Mouse (Mus musculus): ENCODE measurements around the gene Olfr92. TPM values are rescaled to one million over a fixed set of nuclear protein-coding genes. Genes with fewer than 3 reads are reported as not detected.
"Not testable (repeated sequence)": the region's sequence is repeated elsewhere in the genome, so short reads cannot be mapped to it uniquely, and the experiment has no call there.

Gene Olfr92
- polyA plus RNA-seq (2014; fragmentation: Nextera tagmentation; extraction: Ambion mirVana): not detected in 2 replicates

DNA sequence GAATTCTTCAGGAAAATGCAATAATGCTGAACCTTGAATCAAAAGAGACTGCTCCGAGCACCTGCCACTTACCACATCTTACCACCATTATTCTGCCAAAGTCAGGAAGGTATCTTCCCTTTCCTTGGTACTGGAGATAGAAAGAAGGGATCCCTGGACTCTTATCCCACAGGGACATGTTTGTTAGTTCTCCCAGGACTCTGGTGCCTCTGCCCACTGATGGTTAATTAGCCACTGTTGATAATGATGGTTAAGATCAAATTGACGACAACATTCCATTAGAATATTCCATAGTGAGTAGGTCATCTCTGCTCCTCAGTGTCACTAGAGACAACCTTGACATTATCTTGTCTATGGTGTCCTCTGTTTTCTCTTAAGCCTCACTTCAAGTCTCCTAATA is at the start of gene Olfr92:
Olfr92 (minus strand) TSS at position 101 of the 400 bp plus-strand sequence.
- no peak for ATAC-seq (replicated peaks; ENCODE audit: insufficient number of reproducible peaks, low FRiP score, low TSS enrichment)
- Histone ChIP-seq H3K27me3 (ENCODE audit: control insufficient read depth, insufficient read depth, low read length) (no peaks in the 10 kb centered on the region), H3K4me3 (ENCODE audit: low read depth, low read length) (no peak within 1 kb of the TSS), H3K4me1 (ENCODE audit: control insufficient read depth, insufficient read depth, low read length) (no peaks in the 10 kb centered on the region), H3K9ac (ENCODE audit: low read depth, low read length) (no peak within 1 kb of the TSS), H3K27ac (ENCODE audit: low read depth, low read length) (no peak within 1 kb of the TSS), H3K36me3 (ENCODE audit: control insufficient read depth, insufficient read depth, low read length) (no peaks in the 10 kb centered on the region), H3K9me3 (replicated peaks; ENCODE audit: control insufficient read depth, low read length) (no peaks in the 10 kb centered on the region), H3K4me2 (no peak within 1 kb of the TSS)
- 71% methylated on average over 2 of the region's 2 CpGs for WGBS (ENCODE audit: insufficient replicate concordance)

DNA sequence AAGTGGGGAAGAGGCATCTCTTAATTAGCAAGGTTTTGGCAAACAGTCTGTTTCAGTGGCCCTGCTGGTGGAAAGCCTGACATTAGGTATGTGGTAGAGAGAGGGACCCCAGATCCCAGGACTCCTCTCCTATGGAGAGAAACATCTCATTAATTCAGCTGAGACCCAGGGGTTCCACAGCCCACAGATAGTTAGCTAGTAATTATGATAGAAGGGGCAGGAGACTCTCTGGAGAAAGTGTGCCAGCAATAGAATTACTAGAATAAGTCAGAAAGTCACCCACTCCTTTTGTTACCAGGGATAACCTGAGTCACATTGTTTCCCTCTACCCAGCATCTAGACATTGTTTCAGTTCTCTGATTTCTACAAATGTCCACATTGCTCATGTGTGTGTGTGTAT is 41.5 kb upstream of the Olfr92 start, which contains the start of gene Olfr93:
Olfr93 (minus strand) TSS at position 101 of the 400 bp plus-strand sequence.
- no peak within 1 kb of the TSS for H3K4me2 ChIP-seq
- H3K9me3 ChIP-seq (replicated peaks; ENCODE audit: control insufficient read depth, low read length): no peaks in the 10 kb centered on the region
- ATAC-seq (replicated peaks; ENCODE audit: insufficient number of reproducible peaks, low FRiP score, low TSS enrichment): no peak
- H3K9ac ChIP-seq (ENCODE audit: low read depth, low read length): no peak within 1 kb of the TSS
- no peaks in the 10 kb centered on the region for H3K36me3 ChIP-seq (ENCODE audit: control insufficient read depth, insufficient read depth, low read length)
- H3K4me1 ChIP-seq (ENCODE audit: control insufficient read depth, insufficient read depth, low read length): no peaks in the 10 kb centered on the region
- no peaks in the 10 kb centered on the region for H3K27me3 ChIP-seq (ENCODE audit: control insufficient read depth, insufficient read depth, low read length)
- H3K27ac ChIP-seq (ENCODE audit: low read depth, low read length): no peak within 1 kb of the TSS
- no peak within 1 kb of the TSS for H3K4me3 ChIP-seq (ENCODE audit: low read depth, low read length)

DNA sequence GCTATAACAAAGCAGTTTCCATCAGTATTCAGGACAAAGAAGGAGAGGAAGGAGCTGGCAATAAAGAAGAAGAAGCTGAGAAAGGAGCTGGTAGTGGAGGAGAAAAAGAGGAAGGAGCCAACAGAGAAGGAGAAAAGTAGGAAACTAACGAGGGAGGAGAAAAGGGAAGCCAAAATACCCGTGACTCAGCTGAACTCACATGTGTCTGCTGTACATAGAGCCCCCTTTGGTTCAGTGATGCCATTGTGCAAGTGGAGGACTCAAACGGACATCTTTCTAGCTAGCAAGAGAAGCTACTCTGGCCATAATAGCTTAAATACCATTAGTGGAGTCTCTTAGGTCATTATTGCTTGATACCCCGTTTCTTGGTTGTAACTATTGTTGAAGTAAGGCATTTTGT is 11.5 kb upstream of the Olfr92 start:
- H3K9ac ChIP-seq (ENCODE audit: low read depth, low read length); H3K27ac ChIP-seq (ENCODE audit: low read depth, low read length); H3K4me2 ChIP-seq; H3K4me3 ChIP-seq (ENCODE audit: low read depth, low read length); H3K27me3 ChIP-seq (ENCODE audit: control insufficient read depth, insufficient read depth, low read length); H3K9me3 ChIP-seq (replicated peaks; ENCODE audit: control insufficient read depth, low read length); ATAC-seq (replicated peaks; ENCODE audit: insufficient number of reproducible peaks, low FRiP score, low TSS enrichment); H3K36me3 ChIP-seq (ENCODE audit: control insufficient read depth, insufficient read depth, low read length); H3K4me1 ChIP-seq (ENCODE audit: control insufficient read depth, insufficient read depth, low read length): not testable (repeated sequence)
- 72% methylated on average over 4 of the region's 4 CpGs for WGBS (ENCODE audit: insufficient replicate concordance)

DNA sequence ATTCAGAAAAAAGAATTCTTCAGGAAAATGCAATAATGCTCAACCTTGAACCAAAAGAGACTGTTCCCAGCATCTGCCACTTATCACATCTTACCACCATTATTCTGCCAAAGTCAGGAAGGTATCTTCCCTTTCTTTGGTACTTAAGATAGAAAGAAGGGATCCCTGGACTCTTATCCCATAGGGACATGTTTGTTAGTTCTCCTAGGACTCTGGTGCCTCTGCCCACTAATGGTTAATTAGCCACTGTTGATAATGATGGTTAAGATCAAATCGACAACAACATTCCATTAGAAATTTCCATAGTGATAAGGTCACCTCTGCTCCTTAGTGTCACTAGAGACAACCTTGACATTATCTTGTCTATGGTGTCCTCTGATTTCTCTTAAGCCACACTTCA is 21.7 kb downstream of the Olfr92 start, which contains the start of gene Olfr91:
Olfr91 (minus strand) TSS at position 101 of the 400 bp plus-strand sequence.
- Histone ChIP-seq H3K27me3 (ENCODE audit: control insufficient read depth, insufficient read depth, low read length) (no peaks in the 10 kb centered on the region), H3K27ac (ENCODE audit: low read depth, low read length) (no peak within 1 kb of the TSS), H3K36me3 (ENCODE audit: control insufficient read depth, insufficient read depth, low read length) (no peaks in the 10 kb centered on the region), H3K4me3 (ENCODE audit: low read depth, low read length) (no peak within 1 kb of the TSS), H3K4me2 (no peak within 1 kb of the TSS), H3K9me3 (replicated peaks; ENCODE audit: control insufficient read depth, low read length) (no peaks in the 10 kb centered on the region), H3K4me1 (ENCODE audit: control insufficient read depth, insufficient read depth, low read length) (no peaks in the 10 kb centered on the region), H3K9ac (ENCODE audit: low read depth, low read length) (no peak within 1 kb of the TSS)
- ATAC-seq (replicated peaks; ENCODE audit: insufficient number of reproducible peaks, low FRiP score, low TSS enrichment): no peak
- 68% methylated on average over 1 of the region's 1 CpGs for WGBS (ENCODE audit: insufficient replicate concordance)

DNA sequence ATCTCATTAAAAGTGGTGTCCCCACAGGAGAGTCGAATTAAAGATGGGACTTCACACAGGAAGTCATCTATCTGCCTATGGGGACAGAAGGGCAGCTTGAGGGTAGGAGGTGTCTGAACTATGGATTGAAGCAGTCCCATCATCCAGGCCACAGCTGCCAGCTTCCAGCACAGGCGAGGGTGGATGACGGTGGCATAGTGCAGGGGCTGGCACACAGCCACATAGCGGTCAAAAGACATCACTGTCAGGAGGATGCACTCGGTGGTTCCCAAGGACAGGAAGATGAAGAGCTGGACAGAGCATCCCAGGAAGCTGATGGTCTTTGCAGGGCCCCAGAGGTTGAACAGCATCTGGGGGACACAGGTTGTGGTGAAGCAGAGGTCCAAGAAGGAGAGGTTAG is 26.6 kb downstream of the Olfr92 start:
- ATAC-seq (replicated peaks; ENCODE audit: insufficient number of reproducible peaks, low FRiP score, low TSS enrichment): no peak
- Histone ChIP-seq H3K9ac (ENCODE audit: low read depth, low read length) (no peak overlapping the region), H3K4me2 (no peak overlapping the region), H3K27ac (ENCODE audit: low read depth, low read length) (no peak overlapping the region), H3K4me3 (ENCODE audit: low read depth, low read length) (no peak overlapping the region), H3K36me3 (ENCODE audit: control insufficient read depth, insufficient read depth, low read length) (no peaks in the 10 kb centered on the region), H3K27me3 (ENCODE audit: control insufficient read depth, insufficient read depth, low read length) (no peaks in the 10 kb centered on the region), H3K4me1 (ENCODE audit: control insufficient read depth, insufficient read depth, low read length) (no peaks in the 10 kb centered on the region), H3K9me3 (replicated peaks; ENCODE audit: control insufficient read depth, low read length) (no peaks in the 10 kb centered on the region)
- WGBS (ENCODE audit: insufficient replicate concordance): 75% methylated on average over 5 of the region's 5 CpGs

DNA sequence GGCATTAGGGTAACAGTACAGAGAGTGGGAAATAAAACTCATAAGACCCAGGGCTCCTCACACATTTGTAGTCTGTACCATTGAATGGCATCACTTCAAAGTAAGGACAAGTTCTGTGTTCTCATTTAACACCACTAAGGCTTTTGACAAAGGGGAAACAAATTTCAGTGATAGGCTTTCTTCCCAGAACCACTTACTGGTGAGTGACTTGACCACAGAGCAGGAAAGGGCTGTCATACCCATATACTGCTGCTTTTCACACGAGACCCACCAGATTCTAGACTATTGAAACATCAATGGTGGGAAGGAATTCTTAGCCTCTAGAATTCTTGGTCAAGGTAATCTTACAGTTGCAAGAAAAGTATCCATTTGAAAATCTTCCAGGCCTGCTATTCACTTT is 27.7 kb downstream of the Olfr92 start:
- WGBS (ENCODE audit: insufficient replicate concordance): 73% methylated on average over 1 of the region's 1 CpGs

DNA sequence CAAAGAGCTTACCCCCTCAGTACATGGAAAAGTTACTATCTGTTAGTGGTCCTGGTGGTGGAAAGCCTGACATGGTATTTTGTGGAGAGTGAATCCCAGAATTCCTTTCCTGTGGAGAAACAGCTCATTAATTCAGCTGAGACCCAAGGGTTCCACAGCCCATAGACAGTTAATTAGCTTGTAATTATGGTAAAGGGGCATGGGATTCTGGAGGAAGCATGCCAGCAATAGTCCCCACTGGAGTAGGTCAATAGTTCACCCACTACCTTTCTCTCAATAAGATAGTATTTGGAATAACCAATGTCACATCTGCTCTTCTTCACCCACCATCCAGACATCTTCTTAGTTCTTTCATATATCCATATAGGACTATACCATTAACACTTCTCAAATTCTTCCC is 31.5 kb downstream of the Olfr92 start, which contains the start of gene Olfr90:
Olfr90 (minus strand) TSS at position 101 of the 400 bp plus-strand sequence.
- no peak for ATAC-seq (replicated peaks; ENCODE audit: insufficient number of reproducible peaks, low FRiP score, low TSS enrichment)
- no peaks in the 10 kb centered on the region for H3K9me3 ChIP-seq (replicated peaks; ENCODE audit: control insufficient read depth, low read length)
- H3K27me3 ChIP-seq (ENCODE audit: control insufficient read depth, insufficient read depth, low read length): no peaks in the 10 kb centered on the region
- no peaks in the 10 kb centered on the region for H3K4me1 ChIP-seq (ENCODE audit: control insufficient read depth, insufficient read depth, low read length)
- no peak within 1 kb of the TSS for H3K9ac ChIP-seq (ENCODE audit: low read depth, low read length)
- H3K27ac ChIP-seq (ENCODE audit: low read depth, low read length): no peak within 1 kb of the TSS
- no peak within 1 kb of the TSS for H3K4me3 ChIP-seq (ENCODE audit: low read depth, low read length)
- no peaks in the 10 kb centered on the region for H3K36me3 ChIP-seq (ENCODE audit: control insufficient read depth, insufficient read depth, low read length)
- no peak within 1 kb of the TSS for H3K4me2 ChIP-seq

More for the DNA sequence above, 27.7 kb downstream of the Olfr92 start:
- ATAC-seq (replicated peaks; ENCODE audit: insufficient number of reproducible peaks, low FRiP score, low TSS enrichment): no peak
- no peak overlapping the region for H3K4me3 ChIP-seq (ENCODE audit: low read depth, low read length)
- no peak overlapping the region for H3K4me2 ChIP-seq
- no peak overlapping the region for H3K27ac ChIP-seq (ENCODE audit: low read depth, low read length)
- no peaks in the 10 kb centered on the region for H3K27me3 ChIP-seq (ENCODE audit: control insufficient read depth, insufficient read depth, low read length)
- H3K9ac ChIP-seq (ENCODE audit: low read depth, low read length): no peak overlapping the region
- no peaks in the 10 kb centered on the region for H3K36me3 ChIP-seq (ENCODE audit: control insufficient read depth, insufficient read depth, low read length)
- H3K4me1 ChIP-seq (ENCODE audit: control insufficient read depth, insufficient read depth, low read length): no peaks in the 10 kb centered on the region
- no peaks in the 10 kb centered on the region for H3K9me3 ChIP-seq (replicated peaks; ENCODE audit: control insufficient read depth, low read length)

DNA sequence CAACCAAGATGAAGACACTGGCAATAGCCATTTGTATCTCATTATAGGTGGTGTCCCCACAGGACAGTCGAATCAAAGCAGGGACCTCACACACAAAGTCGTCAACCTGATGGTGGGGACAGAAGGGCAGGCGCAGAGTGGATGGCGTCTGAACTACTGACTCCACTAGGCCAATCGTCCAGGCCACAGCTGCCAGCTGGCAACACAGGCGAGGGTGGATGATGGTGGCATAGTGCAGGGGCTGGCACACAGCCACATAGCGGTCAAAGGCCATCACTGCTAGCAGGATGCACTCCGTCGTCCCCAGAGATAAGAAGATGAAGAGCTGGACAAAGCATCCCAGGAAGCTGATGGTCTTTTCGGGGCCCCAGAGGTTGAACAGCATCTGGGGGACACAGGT is 34.3 kb downstream of the Olfr92 start:
- Histone ChIP-seq H3K9ac (ENCODE audit: low read depth, low read length) (no peak overlapping the region), H3K36me3 (ENCODE audit: control insufficient read depth, insufficient read depth, low read length) (no peaks in the 10 kb centered on the region), H3K4me3 (ENCODE audit: low read depth, low read length) (no peak overlapping the region), H3K9me3 (replicated peaks; ENCODE audit: control insufficient read depth, low read length) (no peaks in the 10 kb centered on the region), H3K27me3 (ENCODE audit: control insufficient read depth, insufficient read depth, low read length) (no peaks in the 10 kb centered on the region), H3K27ac (ENCODE audit: low read depth, low read length) (no peak overlapping the region), H3K4me2 (no peak overlapping the region), H3K4me1 (ENCODE audit: control insufficient read depth, insufficient read depth, low read length) (no peaks in the 10 kb centered on the region)
- 66% methylated on average over 10 of the region's 10 CpGs for WGBS (ENCODE audit: insufficient replicate concordance)
- no peak for ATAC-seq (replicated peaks; ENCODE audit: insufficient number of reproducible peaks, low FRiP score, low TSS enrichment)

DNA sequence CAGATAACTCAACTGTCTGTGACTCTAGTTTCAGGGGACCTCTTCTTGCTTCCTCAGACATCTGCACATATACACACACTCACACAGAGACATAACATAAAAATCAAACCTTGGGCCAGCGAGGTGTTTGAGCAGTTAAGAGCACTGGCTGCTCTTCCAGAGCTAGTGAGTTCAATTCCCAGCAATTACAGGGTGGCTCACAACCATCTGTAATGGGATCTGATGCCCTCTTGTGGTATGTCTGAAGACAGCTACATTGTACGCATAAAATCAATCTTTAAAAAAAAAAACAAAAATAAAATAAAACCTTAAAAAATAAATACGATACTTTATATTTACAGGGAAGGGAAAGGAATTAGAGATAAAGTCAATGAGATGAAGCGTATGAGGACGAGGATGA is 35.3 kb downstream of the Olfr92 start:
- no peaks in the 10 kb centered on the region for H3K9me3 ChIP-seq (replicated peaks; ENCODE audit: control insufficient read depth, low read length)
- no peaks in the 10 kb centered on the region for H3K27me3 ChIP-seq (ENCODE audit: control insufficient read depth, insufficient read depth, low read length)
- no peak overlapping the region for H3K4me2 ChIP-seq
- no peak for ATAC-seq (replicated peaks; ENCODE audit: insufficient number of reproducible peaks, low FRiP score, low TSS enrichment)
- no peaks in the 10 kb centered on the region for H3K4me1 ChIP-seq (ENCODE audit: control insufficient read depth, insufficient read depth, low read length)
- H3K9ac ChIP-seq (ENCODE audit: low read depth, low read length): no peak overlapping the region
- H3K27ac ChIP-seq (ENCODE audit: low read depth, low read length): no peak overlapping the region
- H3K4me3 ChIP-seq (ENCODE audit: low read depth, low read length): no peak overlapping the region
- WGBS (ENCODE audit: insufficient replicate concordance): 61% methylated on average over 5 of the region's 5 CpGs
- no peaks in the 10 kb centered on the region for H3K36me3 ChIP-seq (ENCODE audit: control insufficient read depth, insufficient read depth, low read length)

All from heart, embryonic 11.5 days (tissue).